Mouse (Mus musculus) ES-Bruce4 (cell line): Measurements from ENCODE around the gene Erc1. TPM values are rescaled to one million over a fixed set of nuclear protein-coding genes. Genes with fewer than 3 reads are reported as not detected.

ENCODE experiments used
- H3K27ac ChIP-seq: 2 replicates; pipeline ENCODE4 v1.5.1; 2012; ENCODE audit warnings: low read length, inconsistent platforms; ENCODE audit not compliant: insufficient read depth
- H3K27me3 ChIP-seq: 2 replicates; pipeline ENCODE4 v1.6.1; 2012; ENCODE audit warnings: mild to moderate bottlenecking, low read length, inconsistent platforms; ENCODE audit not compliant: control insufficient read depth, poor library complexity, insufficient read depth, severe bottlenecking
- H3K36me3 ChIP-seq: 2 replicates; pipeline ENCODE4 v1.6.1; 2012; ENCODE audit warnings: inconsistent platforms, mild to moderate bottlenecking, low read length, moderate library complexity; ENCODE audit not compliant: control insufficient read depth, poor library complexity, insufficient read depth, severe bottlenecking
- H3K4me1 ChIP-seq: one replicate; pipeline ENCODE4 v1.8.1; 2011; ENCODE audit warnings: low read length; ENCODE audit not compliant: control insufficient read depth, insufficient read depth
- H3K4me3 ChIP-seq: 2 replicates; pipeline ENCODE4 v1.5.1; 2011; ENCODE audit warnings: low read depth, mild to moderate bottlenecking, low read length
- H3K9ac ChIP-seq: 2 replicates; pipeline ENCODE4 v1.6.1; 2012; ENCODE audit warnings: low read depth, mild to moderate bottlenecking, inconsistent platforms; ENCODE audit not compliant: poor library complexity, severe bottlenecking
- H3K9me3 ChIP-seq: replicated peaks from 2 replicates; pipeline ENCODE4 v1.6.1; 2012; ENCODE audit warnings: mild to moderate bottlenecking, low read length, inconsistent platforms; ENCODE audit not compliant: control insufficient read depth, poor library complexity, insufficient read depth, severe bottlenecking
- CTCF ChIP-seq: IDR thresholded peaks from one replicate; pipeline ENCODE4 v1.8.1; 2011; ENCODE audit warnings: low read depth, low read length
- EP300 ChIP-seq: IDR thresholded peaks from 2 replicates; pipeline ENCODE4 v1.6.1; 2011; ENCODE audit warnings: low read depth, low read length; ENCODE audit not compliant: insufficient read depth
- POLR2A ChIP-seq: IDR thresholded peaks from one replicate; pipeline ENCODE4 v1.8.1; 2011; ENCODE audit warnings: low read length; ENCODE audit not compliant: insufficient read depth
- polyA plus RNA-seq: library from polyadenylated mRNA; stranded (reverse); fragments of >200 nt; gene quantifications from 2 replicates; pipeline ENCODE4 v1.2.4, GENCODE M21; 2011; ENCODE audit warnings: low read depth; ENCODE audit not compliant: missing spikeins, insufficient read depth, insufficient read length

Erc1 gene
- polyA plus RNA-seq, 1 experiment: 55.6 TPM

DNA sequence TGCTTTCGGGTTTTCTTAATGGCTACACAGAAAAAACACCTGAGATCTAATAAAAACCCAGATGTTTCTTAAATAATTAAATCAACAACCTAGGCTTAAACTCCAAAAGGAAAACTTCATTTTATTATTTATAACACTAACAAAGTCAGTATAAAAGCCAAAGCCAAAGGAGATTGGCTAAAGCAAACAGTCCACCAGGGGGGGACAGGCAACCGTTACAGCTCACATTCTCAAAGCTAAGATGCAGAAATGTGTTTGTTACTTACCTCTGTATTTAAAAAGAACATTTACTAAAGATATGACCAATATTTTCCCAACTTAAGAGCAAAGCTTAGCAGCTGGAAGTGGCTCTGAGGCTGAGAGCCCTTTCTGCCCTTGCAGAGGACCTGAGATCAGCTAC is 89.5 kb downstream of the Erc1 start:
- Histone ChIP-seq H3K9me3 (no peaks in the 10 kb centered on the region), H3K36me3 (0 out of 2 replicates have a peak, but pooled peaks cover 2% of the 10 kb centered on the region), H3K9ac (no peak overlapping the region), H3K27ac (no peak overlapping the region), H3K27me3 (no peaks in the 10 kb centered on the region), H3K4me3 (no peak overlapping the region), H3K4me1 (peaks cover 2% of the 10 kb centered on the region)
- TF ChIP-seq CTCF (no peak), EP300 (no peak)

DNA sequence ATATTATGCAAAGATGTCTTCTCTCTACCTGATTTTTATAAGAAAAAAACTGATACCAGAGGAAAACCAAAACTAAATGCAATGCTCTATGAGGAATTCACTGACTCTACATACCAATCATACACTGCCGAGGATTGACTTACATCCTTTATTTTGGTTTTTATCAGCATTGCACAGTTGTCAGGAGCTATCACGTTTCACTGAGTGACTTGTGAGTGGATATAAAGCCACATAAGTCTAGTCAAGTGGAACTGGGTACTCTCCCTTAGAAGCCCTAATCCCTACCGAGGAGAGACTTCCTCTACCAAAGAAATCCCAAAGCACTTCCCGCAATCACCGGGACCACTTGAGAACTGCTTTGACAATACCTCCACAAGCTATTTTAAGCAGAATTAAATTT is 90.2 kb downstream of the Erc1 start:
- no peaks in the 10 kb centered on the region for H3K27me3 ChIP-seq
- no peak overlapping the region for H3K9ac ChIP-seq
- H3K4me3 ChIP-seq: no peak overlapping the region
- no peaks in the 10 kb centered on the region for H3K9me3 ChIP-seq
- H3K27ac ChIP-seq: no peak overlapping the region
- peaks cover 4% of the 10 kb centered on the region; the same call in 1 of the 2 replicates for H3K36me3 ChIP-seq
- peaks cover 2% of the 10 kb centered on the region for H3K4me1 ChIP-seq
- TF ChIP-seq EP300 (no peak), CTCF (no peak), POLR2A (no peak)

DNA sequence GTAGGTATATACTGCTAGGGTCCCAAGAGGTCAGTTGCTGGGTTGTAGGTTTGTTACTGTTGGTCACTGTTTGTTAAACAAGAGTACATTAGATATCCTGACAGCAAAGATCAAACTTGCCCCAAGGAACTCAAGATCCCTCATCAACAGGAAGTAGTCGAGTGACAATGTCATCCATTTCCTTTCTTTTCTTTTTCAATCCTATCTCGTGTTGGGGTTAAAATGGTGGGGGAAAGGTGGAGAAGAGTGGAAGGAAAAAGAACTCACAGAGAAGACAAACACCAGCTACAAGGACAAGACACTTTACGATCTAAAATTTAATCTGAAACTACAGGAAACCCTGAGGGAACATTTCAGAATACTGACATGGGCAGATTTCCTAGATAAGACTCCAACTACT is 92.1 kb downstream of the Erc1 start:
- Histone ChIP-seq H3K36me3 (peaks cover 9% of the 10 kb centered on the region), H3K27me3 (no peaks in the 10 kb centered on the region), H3K4me3 (no peak overlapping the region), H3K4me1 (no peaks in the 10 kb centered on the region), H3K27ac (no peak overlapping the region), H3K9me3 (no peaks in the 10 kb centered on the region), H3K9ac (no peak overlapping the region)
- no peak for TF ChIP-seq EP300
- TF ChIP-seq POLR2A: no peak
- TF ChIP-seq CTCF: no peak

DNA sequence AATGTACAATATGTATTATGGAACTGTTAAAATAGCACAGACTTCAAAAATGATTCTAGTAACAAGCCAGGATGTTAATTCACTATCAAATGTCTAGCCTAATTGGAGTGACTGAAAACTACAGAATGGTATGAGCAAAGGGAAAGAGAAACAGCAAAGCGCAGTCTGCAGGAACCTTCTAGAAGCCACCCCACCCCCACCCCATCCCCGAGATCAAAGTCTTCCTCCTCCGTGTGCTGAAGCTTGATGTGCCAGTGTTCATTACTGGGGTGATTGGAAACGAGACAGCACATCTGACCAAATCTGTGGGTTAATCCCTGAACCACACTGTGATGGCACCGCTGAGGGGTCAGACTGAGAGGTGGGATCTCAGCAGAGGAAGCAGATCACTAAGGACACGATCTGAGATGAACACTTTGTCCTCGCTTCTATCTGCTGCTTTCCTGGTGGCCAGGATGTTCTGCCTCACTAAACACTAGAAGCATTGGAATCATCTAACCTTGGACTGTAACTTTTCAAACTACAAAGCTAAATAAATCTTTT is 98.8 kb downstream of the Erc1 start:
- Histone ChIP-seq H3K27ac (no peak overlapping the region), H3K9me3 (no peaks in the 10 kb centered on the region; the same call in 1 of the 2 replicates), H3K4me1 (no peaks in the 10 kb centered on the region), H3K27me3 (no peaks in the 10 kb centered on the region), H3K9ac (no peak overlapping the region), H3K4me3 (no peak overlapping the region), H3K36me3 (peaks cover 7% of the 10 kb centered on the region)
- no peak for TF ChIP-seq POLR2A
- TF ChIP-seq CTCF: no peak
- no peak for TF ChIP-seq EP300

DNA sequence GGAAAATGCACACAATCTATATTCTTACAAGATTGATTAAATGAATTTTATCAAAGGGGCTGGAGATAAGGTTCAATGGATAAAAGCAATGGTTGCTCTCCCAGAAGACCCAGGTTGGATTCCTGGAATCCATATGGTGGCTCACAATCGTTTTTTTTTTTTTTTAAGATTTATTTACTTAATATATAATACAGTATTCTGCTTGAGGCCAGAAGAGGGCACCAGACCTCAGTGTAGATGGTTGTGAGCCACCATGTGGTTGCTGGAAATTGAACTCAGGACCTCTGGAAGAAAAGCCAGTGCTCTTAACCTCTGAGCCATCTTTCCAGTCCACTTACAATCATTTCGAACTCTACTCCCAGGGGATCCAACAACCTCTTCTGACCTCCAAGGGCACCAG is 106.1 kb downstream of the Erc1 start:
- no peaks in the 10 kb centered on the region for H3K4me1 ChIP-seq
- no peaks in the 10 kb centered on the region for H3K9me3 ChIP-seq
- no peak for TF ChIP-seq EP300
- no peak for TF ChIP-seq CTCF
- no peak for TF ChIP-seq POLR2A
- H3K27me3 ChIP-seq: no peaks in the 10 kb centered on the region
- H3K4me3 ChIP-seq: no peak overlapping the region
- H3K36me3 ChIP-seq: peaks cover 5% of the 10 kb centered on the region
- H3K27ac ChIP-seq: no peak overlapping the region
- H3K9ac ChIP-seq: no peak overlapping the region

DNA sequence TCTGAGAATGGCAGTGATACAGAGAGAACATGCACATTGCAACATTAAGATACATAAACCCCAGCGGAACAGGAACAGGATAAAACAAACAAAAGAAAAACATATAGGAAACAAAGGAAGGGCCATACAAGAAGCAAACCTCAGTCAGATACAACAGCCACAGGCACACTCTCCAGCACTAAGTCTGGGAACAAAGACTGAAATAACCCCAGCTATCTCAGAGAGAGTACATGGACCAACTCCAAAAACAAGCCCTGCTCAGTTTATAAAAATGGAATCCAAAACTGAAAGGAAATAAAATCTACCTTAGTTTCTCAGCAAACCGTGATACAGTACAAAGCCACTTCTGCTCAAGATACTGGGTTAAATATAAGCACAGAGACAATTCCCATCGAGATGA is 107.4 kb downstream of the Erc1 start:
- Histone ChIP-seq H3K9me3 (no peaks in the 10 kb centered on the region), H3K4me1 (no peaks in the 10 kb centered on the region), H3K27ac (no peak overlapping the region), H3K9ac (no peak overlapping the region), H3K4me3 (no peak overlapping the region), H3K36me3 (peaks cover 5% of the 10 kb centered on the region), H3K27me3 (no peaks in the 10 kb centered on the region)
- TF ChIP-seq CTCF: no peak
- TF ChIP-seq EP300: no peak
- TF ChIP-seq POLR2A: no peak
